Mouse (Mus musculus) myocyte (in vitro differentiated cells): ENCODE data around the gene Fdx1l. TPM values are rescaled to one million over a fixed set of nuclear protein-coding genes. Genes with fewer than 3 reads are reported as not detected.

Experiments used
- H3K27me3 ChIP-seq: one replicate; pipeline ENCODE4 v1.6.1; 2011; ENCODE audit not compliant: control insufficient read depth, insufficient read depth, insufficient read length
- H3K36me3 ChIP-seq: one replicate; pipeline ENCODE4 v1.6.1; 2011; ENCODE audit not compliant: control insufficient read depth, insufficient read depth
- H3K4me2 ChIP-seq: one replicate; pipeline ENCODE4 v1.6.1; 2011; ENCODE audit warnings: low read depth, control low read depth
- H3K4me3 ChIP-seq: one replicate; pipeline ENCODE4 v1.5.1; 2011; ENCODE audit warnings: mild to moderate bottlenecking, control low read depth, moderate library complexity
- H3K79me2 ChIP-seq: one replicate; pipeline ENCODE4 v1.6.1; 2011; ENCODE audit not compliant: control insufficient read depth, insufficient read depth
- H3ac ChIP-seq: one replicate; pipeline ENCODE4 v1.6.1; 2011; ENCODE audit not compliant: control insufficient read depth, insufficient read length
- CEBPB ChIP-seq: IDR thresholded peaks from 2 replicates; pipeline ENCODE4 v1.6.1; 2011; ENCODE audit warnings: mild to moderate bottlenecking, moderate library complexity; ENCODE audit not compliant: poor library complexity, insufficient read depth, severe bottlenecking
- E2F4 ChIP-seq: IDR thresholded peaks from one replicate; pipeline ENCODE4 v1.6.1; 2011; ENCODE audit warnings: mild to moderate bottlenecking, control low read depth, moderate library complexity; ENCODE audit not compliant: insufficient read depth
- MAX ChIP-seq: IDR thresholded peaks from one replicate; pipeline ENCODE4 v1.6.1; 2011; ENCODE audit warnings: low read depth, mild to moderate bottlenecking, control low read depth
- MYOD1 ChIP-seq, 3 experiments: IDR thresholded peaks; one replicate each; pipeline ENCODE4 v1.6.1; 2011; ENCODE audit warnings: control low read depth in 2 of 3, low read depth in 2 of 3, mild to moderate bottlenecking in 2 of 3, moderate library complexity in 1 of 3; ENCODE audit not compliant: insufficient read length in 2 of 3, control insufficient read depth in 1 of 3
- MYOG ChIP-seq, 3 experiments: IDR thresholded peaks; one replicate each; pipeline ENCODE4 v1.6.1; 2011; ENCODE audit warnings: control low read depth in 2 of 3, low read depth in 2 of 3, mild to moderate bottlenecking in 2 of 3; ENCODE audit not compliant: insufficient read length in 2 of 3, control insufficient read depth in 1 of 3, insufficient read depth in 1 of 3
- POLR2A ChIP-seq: IDR thresholded peaks from one replicate; pipeline ENCODE4 v1.6.1; 2011; ENCODE audit warnings: low read depth, mild to moderate bottlenecking, control low read depth, moderate library complexity; ENCODE audit not compliant: insufficient read length
- POLR2AphosphoS2 ChIP-seq: IDR thresholded peaks from one replicate; pipeline ENCODE4 v1.6.1; 2011; ENCODE audit warnings: low read depth, control low read depth; ENCODE audit not compliant: insufficient read length
- REST ChIP-seq: IDR thresholded peaks from one replicate; pipeline ENCODE4 v1.6.1; 2011; ENCODE audit warnings: mild to moderate bottlenecking, control low read depth, moderate library complexity; ENCODE audit not compliant: insufficient read depth, insufficient read length
- SRF ChIP-seq: IDR thresholded peaks from one replicate; pipeline ENCODE4 v1.6.1; 2011; ENCODE audit warnings: low read depth; ENCODE audit not compliant: control insufficient read depth, insufficient read length
- TCF12 ChIP-seq: IDR thresholded peaks from one replicate; pipeline ENCODE4 v1.6.1; 2011; ENCODE audit warnings: mild to moderate bottlenecking, control low read depth; ENCODE audit not compliant: poor library complexity, insufficient read depth, severe bottlenecking
- TCF3 ChIP-seq: IDR thresholded peaks from one replicate; pipeline ENCODE4 v1.6.1; 2011; ENCODE audit warnings: low read depth, control low read depth; ENCODE audit not compliant: insufficient read length
- USF1 ChIP-seq: IDR thresholded peaks from one replicate; pipeline ENCODE4 v1.6.1; 2011; ENCODE audit warnings: low read depth, mild to moderate bottlenecking, control low read depth, moderate library complexity
- polyA plus RNA-seq: library from polyadenylated mRNA; unstranded; fragments of >200 nt; fragmentation: generic; extraction: Trizol; gene quantifications from one replicate; pipeline ENCODE4 v1.2.1, GENCODE M21; 2012; ENCODE audit warnings: missing spikeins

The Fdx1l gene
- polyA plus RNA-seq, 1 experiment: 75.0 TPM

DNA sequence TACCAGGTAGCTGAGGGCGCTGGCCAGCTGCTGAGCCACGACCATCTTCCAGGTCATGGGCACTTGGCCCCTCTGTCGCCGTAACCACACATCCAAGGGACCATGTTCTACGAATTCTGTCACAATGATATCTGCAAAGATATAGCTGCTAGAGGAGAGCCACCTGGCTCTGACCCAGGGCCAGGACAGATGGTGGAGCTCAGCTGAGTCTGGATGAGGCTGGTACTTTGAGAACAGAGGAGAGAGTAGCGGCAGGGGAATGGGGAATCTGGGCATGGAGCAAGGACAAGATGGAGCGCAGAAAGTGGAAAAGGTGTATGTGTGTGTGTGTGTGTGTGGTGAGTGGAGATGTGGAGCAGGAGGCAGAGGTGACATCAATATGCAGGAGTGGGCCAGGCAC lies 40.8 kb upstream of the Fdx1l start:
- TF ChIP-seq MYOD1 (IDR thresholded peaks at IDR 0.05; ENCODE audit: control insufficient read depth in 1 of 3, insufficient read length in 2 of 3, low read depth in 2 of 3) (no peak), E2F4 (no peak), MYOG (IDR thresholded peaks at IDR 0.05; ENCODE audit: control insufficient read depth in 1 of 3, insufficient read depth in 1 of 3, insufficient read length in 2 of 3, low read depth in 2 of 3) (no peak), TCF12 (no peak), POLR2A (no peak), SRF (no peak), MAX (no peak), TCF3 (no peak), REST (no peak), USF1 (no peak), POLR2AphosphoS2 (no peak), CEBPB (no peak)
- Histone ChIP-seq H3K79me2 (no peaks in the 10 kb centered on the region), H3K4me3 (no peak overlapping the region), H3K4me2 (no peak overlapping the region), H3K36me3 (no peaks in the 10 kb centered on the region), H3K27me3 (no peaks in the 10 kb centered on the region), H3ac (no peak overlapping the region)

- TF ChIP-seq MYOG (IDR thresholded peaks at IDR 0.05; ENCODE audit: control insufficient read depth in 1 of 3, insufficient read depth in 1 of 3, insufficient read length in 2 of 3, low read depth in 2 of 3) (no peak), SRF (no peak), POLR2AphosphoS2 (no peak), MAX (no peak), E2F4 (no peak), TCF3 (no peak), USF1 (no peak), CEBPB (no peak), TCF12 (no peak), POLR2A (no peak), REST (no peak), MYOD1 (IDR thresholded peaks at IDR 0.05; ENCODE audit: control insufficient read depth in 1 of 3, insufficient read length in 2 of 3, low read depth in 2 of 3) (no peak)
- Histone ChIP-seq H3ac (no peak overlapping the region), H3K36me3 (no peaks in the 10 kb centered on the region)
These were observed 40.3 kb upstream of the Fdx1l start for GRCm38 (mm10) chr9:21113751-21114150.

DNA sequence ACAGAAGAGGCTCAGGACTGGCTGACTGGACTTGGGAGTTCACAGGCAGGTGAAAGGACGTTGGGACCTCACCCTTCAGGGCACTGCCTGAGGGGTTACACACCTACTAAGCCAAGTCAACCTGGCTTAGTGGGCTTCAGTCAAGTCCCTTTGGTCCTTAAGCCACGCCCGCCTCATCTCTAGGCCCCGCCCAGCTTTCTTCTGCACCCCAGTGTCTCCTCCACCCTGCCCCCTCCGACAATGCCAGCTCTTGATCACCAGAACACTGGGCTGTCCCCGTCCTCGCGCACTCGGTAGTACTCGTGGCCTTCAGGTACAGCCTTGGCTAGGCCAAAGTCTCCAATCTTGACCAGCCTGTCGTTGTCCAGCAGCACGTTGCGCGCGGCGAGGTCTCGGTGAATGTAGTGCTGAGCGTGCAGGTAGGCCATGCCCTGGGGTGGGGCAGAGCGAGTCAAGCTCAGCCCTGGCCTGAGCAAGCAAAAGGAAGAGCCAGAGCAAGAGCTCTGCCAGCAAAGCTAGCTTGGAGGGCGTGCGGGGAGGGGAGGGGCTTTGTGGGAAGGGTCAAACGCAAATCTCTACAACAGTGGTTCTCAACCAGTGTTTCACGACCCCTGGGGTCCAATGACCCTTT lies 34.3 kb upstream of the Fdx1l start:
- Histone ChIP-seq H3K27me3 (no peaks in the 10 kb centered on the region), H3ac (no peak overlapping the region), H3K4me3 (no peak overlapping the region), H3K4me2 (no peak overlapping the region), H3K79me2 (no peaks in the 10 kb centered on the region), H3K36me3 (no peaks in the 10 kb centered on the region)
- TF ChIP-seq MYOD1 (IDR thresholded peaks at IDR 0.05; ENCODE audit: control insufficient read depth in 1 of 3, insufficient read length in 2 of 3, low read depth in 2 of 3) (no peak), REST (no peak)

More at GRCm38 (mm10) chr9:21113751-21114150, 40.3 kb upstream of the Fdx1l start:
- Histone ChIP-seq H3K4me3 (no peak overlapping the region), H3K4me2 (no peak overlapping the region), H3K27me3 (no peaks in the 10 kb centered on the region), H3K79me2 (no peaks in the 10 kb centered on the region)

DNA sequence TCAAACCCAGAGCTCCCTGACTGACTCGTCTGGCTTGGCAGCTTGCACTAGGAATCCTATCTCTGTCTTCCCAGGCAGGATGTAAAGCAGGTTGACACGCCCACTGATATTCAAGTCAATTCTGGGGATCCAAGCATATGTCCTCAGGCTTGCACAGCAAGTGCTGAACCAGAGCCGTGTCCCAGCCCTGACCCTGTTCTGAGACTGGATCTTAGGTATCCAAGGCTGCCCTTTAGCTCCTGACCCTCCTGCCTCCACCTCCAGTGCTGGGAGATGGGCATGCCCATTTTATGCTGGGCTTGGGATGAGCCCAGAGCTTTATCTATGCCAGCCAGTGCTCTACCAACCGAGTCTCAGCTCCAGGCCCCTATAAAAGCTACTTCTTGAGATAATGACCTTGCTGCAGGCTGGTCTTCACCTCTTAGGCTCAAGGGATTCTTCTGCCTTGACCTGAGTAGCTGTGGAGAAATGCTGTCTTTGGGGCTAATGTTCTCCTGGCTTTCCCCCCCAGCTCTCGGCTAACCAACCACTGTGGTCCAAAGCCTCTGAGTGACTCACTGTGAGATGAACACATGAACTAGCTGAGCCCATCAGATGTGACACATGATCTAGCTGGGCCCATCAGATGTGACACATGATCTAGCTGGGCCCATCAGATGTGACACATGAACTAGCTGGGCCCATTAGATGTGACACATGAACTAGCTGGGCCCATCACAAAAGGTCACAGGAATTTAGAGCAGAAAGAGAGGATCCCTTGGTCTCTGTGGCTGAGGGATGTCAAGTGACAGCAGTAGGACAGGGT lies 32.5 kb upstream of the Fdx1l start:
- TF ChIP-seq CEBPB (no peak), E2F4 (no peak), REST (no peak), SRF (no peak), MAX (no peak), TCF12 (no peak), POLR2AphosphoS2 (no peak), MYOG (IDR thresholded peaks at IDR 0.05; ENCODE audit: control insufficient read depth in 1 of 3, insufficient read depth in 1 of 3, insufficient read length in 2 of 3, low read depth in 2 of 3) (no peak), USF1 (no peak), POLR2A (no peak), MYOD1 (IDR thresholded peaks at IDR 0.05; ENCODE audit: control insufficient read depth in 1 of 3, insufficient read length in 2 of 3, low read depth in 2 of 3) (no peak), TCF3 (no peak)
- H3K4me2 ChIP-seq: no peak overlapping the region
- H3ac ChIP-seq: no peak overlapping the region
- H3K27me3 ChIP-seq: no peaks in the 10 kb centered on the region
- no peaks in the 10 kb centered on the region for H3K79me2 ChIP-seq
- H3K4me3 ChIP-seq: no peak overlapping the region
- H3K36me3 ChIP-seq: no peaks in the 10 kb centered on the region
